Mouse (Mus musculus) right cerebral cortex, adult 2 months (tissue): ENCODE measurements at regions not wholly inside any gene's neighbourhood (a gene's known extent, or its start where the extent isn't known, plus 50 kb on each side); places are given as distances from the start of the nearest gene placed in this dataset.

ENCODE experiments used
- DNase-seq, 2 experiments: peaks; one replicate each; pipeline ENCODE4 v3.0.0; 2021 to 2022; ENCODE audit warnings: low spot score in 2 of 2

DNA sequence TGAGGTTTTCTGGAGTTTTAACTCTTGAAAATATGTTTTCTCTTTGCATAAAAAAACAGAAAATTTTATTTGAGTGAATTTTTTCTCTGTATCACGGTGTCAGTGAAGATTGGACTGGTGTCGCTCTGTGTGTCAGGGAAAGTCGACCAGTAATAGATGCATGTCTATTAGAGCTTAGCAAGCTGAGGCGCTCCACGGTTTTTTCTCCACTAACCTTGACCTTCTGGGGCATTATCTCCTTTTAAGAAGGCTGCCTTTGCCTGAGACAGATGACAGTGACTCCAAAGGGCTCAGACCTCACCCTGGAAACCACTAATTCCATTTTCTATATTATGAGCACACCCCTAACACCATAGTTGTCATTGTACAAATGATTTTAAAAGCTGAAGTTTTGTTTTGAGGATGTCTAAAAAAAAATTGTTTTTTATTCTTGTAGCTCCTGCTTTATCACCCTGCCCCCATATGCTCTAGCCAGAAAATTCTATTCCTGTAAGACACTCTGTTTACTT lies 561.8 kb downstream of the Gm43517 start:
- no peak for DNase-seq

DNA sequence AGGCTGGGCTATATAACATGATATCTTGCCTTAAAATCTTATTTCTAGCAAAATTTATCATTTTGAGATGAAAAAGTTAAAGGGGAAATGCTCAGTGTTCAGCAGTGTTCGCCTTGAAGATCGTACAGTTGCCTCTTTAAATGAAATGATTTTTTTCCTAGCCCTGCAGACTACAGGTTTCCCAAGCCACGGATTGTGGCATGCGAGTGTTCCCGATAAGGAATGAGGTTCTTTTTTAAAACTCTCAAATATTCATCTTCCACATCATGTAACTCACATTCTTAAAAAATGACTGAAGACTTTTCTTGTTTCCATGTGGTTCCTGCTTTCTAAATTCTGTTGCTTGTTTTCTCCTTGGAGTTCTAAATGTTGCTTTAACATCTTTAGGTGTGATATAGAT lies 566.0 kb downstream of the Gm43517 start:
- no peak for DNase-seq

DNA sequence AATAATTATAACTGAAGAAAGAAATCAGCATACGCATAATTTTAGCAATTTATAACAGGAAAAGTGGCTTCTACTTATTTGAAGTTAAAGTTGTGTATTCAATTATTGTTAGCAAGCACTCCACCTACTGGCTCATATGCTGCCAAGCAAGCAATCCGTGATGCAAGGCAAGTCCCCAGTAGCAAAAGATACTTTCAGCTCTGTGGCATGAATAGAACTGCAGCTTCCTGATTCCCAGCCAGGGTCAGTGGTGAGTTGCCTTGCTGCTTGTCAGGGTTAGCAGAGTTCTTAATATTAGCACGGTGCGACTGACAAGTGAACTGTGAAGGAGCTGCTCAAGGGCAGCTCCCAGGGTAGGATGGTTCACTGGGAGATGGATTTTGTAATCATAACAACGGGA lies 566.8 kb downstream of the Gm43517 start:
- DNase-seq: peak; percentile 60 to 73

DNA sequence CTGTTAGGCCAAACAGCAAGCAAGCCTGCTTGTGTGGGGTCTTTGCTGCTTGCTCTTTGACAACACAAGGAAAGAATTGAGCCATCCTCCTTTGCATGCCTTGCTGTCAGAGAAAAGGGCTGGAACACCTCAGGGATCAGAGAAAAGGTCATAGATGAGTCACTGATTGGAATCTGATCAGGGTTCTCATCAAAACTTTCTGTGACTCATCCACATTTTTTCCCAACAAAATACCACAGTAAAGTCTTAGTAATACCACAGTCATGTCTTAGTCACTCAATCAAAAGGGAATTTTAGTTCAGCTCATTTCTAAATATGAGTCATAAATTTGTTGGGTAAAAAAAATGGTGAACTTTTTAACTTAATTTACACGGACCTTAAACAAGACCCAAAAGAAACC lies 583.1 kb downstream of the Gm43517 start:
- no peak for DNase-seq

DNA sequence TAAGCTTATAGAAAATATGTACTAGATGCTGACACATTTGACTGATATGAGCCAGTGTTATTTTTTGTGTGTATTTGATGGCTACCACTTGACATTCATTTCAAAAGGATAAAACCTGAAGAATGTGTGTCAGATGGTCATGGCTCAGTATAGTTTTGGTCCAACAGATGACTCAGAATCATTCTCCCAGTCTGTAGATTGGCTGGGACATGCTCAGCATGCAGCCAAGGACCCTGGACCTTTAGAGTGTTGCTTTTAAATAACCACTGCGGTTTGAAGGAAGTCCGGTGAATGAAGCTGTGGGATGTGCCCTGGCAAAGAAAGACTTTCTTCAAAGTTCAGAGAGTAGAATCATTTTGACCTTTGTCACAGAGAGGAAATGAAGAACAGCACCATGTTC lies 584.6 kb downstream of the Gm43517 start:
- DNase-seq: no peak

DNA sequence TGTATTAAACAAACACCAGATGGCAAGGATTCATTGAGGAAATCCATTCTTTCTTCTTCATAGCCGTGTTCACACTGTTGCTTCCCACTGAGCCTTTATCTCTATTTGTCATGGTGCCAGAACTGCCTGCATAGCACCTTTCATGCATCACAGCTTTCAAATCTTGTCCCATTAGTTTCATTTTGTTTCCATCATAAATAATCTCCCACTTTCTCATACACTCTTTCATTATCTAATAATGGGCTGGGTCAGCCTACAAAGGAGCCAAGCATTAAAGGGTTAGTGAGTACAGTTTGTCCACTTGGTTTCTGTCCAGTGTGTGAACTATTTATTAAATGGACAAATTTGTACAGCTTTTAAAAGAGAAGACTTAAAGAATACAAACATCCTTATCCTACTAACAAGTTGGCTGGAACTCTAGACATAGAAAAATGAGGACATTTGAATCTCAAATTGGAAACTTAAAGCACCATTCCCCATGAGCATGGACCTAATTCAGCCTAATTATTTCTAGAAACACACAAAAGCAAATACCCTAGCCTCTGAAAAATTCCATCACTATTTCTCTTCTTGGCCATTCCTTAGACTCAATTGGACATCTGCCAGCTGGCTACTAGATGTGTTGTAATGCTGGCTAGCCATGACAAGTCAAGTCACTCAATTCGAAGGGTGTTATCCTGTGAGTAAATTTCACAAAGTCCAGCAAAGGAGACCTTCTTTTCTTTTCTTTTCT lies 589.8 kb downstream of the Gm43517 start:
- no peak for DNase-seq

DNA sequence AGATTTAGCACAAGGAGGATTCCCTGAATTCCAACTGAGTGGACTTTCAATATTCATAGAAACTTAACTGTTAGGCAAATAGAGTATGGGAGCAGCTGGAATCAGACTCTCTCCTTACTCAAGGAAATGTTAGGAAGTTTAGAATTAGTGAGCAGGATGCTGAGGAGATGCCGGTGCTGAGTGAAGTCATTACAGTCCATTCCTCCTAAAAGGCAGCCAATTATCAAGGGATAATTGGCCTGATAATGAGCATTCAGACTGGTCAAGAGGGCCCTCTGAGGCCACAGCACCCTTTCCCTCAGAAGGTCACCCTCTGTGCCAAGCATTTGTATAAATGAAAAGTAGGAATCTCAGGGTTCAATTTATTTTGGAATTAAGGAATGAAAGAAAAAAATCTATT lies 590.6 kb downstream of the Gm43517 start:
- no peak for DNase-seq

DNA sequence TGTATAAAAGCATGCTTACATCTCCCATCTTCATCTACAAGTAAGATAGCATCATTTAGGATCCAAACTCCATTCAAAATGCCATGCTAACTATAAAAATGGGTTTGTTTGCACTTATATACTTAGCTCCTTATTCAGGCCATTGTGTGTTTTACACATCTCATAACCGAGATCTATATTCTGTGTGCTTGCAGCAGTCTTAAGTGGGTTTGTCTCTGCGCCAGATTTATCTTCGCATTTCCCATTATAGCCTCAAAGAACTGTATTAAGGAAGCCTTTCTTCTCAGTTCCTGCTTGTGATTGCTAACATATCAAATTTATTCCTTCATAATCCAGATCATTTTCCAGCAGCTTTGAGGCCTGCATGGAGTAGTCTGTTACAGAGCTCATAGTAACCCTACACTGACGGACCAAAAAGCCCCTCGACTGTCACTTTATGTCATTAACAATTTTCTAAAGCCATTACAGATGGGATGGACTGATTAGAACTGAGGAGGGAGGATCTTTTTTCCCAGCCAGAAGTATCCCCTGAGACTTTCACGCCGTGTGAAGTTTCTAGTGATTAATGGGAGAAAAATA lies 607.6 kb downstream of the Gm43517 start:
- peak; percentile 6 to 36 for DNase-seq

DNA sequence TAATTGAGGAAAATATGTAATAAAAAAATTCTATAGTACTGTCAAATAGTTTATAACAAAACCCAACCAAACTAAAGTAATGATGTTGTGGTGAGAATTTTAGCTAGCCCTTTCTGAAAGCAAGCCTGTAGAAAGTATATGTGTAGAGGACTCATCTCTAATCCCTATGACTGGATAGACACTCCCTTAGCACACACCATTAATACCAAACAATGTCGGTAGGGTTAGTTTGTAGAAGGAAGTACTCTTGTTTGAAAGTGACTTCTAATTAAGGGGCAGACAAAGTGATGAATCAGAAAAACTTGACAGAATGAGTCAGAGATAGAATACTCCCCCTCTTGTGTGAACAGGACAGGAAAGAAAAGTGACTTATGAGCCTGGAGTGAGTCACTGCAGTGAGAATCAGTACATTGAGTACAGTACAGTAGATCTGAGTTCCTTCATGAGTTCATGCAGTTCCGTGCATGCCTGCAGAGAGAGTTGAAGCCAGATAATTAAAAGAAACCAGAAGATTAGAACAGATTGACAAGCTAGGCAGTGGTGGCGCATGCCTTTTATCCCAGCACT lies 610.0 kb downstream of the Prkd1 start:
- DNase-seq: peak in 1 of 2 experiments; percentile 6

DNA sequence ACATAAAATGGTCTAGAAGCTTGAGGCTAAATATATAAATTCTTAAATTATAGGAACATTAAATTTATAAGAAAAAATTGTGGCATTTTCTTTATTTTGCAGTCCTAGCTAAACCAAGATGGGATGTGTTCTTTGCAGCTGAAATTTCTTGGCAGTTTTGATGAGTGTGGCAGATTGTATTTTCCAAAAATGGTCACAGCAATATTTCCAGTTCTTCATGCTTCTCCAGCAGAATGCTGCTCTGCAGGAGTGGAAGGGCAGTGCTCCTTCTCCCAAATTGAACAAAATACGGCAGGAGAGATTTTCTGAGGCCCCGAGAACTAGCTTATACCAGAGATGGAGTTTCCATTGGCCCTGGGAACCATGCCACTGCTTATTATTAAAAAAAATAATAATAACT lies 587.6 kb downstream of the Prkd1 start:
- no peak for DNase-seq

DNA sequence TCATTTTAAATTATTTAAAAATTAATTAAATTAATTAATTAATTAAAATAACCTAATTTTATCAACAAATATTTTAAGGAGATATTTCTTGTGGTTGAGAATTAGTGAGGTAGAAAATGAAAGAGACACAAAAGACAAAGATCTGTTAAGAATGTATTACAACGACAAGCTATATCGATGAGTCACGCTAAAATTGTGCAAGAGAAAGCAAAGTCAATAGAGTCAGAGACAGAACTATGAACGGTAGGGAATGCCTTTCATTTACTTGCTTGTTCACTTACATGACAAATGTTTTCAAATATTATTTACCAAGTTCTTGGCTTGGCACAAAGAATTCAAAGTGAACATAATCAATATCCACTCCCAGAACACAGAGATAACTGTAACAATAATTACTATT lies 582.5 kb downstream of the Prkd1 start:
- no peak for DNase-seq

DNA sequence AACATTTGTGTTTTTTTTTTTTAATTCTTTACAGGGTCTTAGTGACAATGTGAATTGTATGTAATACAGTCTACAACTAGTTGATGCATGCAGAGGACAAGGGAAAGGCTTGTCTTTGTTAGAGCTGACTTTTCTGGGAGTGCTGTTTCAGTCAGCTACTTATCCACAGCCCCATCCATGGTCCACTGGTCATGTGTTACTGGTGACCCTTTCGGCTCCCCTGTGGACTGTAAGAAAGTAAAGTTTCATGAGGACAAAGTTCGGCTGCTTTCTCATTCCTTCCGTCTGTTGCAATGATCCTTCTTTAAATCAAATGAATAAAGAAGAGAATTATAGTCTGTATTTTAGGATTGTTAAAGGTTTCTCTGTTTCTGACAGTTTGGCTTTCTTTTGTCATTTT lies 577.1 kb downstream of the Prkd1 start:
- DNase-seq: no peak

DNA sequence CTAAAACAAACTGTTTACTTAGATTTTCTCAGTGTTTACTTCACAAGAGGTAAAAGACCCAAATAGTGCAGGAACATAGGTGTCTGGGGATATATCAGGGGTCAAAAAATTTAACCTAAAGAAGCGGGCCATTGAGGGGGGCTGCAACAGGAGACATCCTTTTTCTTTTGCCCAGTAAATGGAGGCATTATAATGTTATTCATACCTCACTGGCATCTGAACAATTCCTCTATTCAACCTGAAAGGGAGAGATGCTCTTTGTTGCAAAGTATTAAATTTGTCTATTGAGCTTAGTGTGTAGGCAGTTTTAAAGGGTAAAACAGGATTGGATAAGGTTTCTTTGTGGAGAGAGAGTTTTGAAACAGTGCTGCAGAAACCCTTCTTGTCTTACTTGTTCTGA lies 576.5 kb downstream of the Prkd1 start:
- DNase-seq: no peak

DNA sequence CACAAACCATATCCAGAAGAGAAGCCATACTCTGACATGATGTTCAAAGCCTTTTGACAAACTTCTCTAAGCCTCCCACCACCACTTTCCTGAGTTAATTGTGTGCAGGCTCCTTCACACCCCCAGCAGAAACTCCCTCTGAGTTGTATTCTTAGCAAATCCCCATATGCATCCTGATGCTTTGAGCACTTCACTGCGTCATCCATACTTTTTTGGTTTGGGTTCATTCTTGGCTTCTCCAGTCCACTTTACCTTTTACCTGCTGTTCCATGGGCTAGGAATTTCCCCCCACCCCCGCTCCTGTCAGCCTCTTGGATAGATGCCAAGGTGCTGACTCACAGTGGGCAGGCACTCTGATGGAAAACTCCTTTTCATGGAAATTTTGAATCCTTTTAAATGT lies 575.2 kb downstream of the Prkd1 start:
- peak; percentile 40 to 55 for DNase-seq

DNA sequence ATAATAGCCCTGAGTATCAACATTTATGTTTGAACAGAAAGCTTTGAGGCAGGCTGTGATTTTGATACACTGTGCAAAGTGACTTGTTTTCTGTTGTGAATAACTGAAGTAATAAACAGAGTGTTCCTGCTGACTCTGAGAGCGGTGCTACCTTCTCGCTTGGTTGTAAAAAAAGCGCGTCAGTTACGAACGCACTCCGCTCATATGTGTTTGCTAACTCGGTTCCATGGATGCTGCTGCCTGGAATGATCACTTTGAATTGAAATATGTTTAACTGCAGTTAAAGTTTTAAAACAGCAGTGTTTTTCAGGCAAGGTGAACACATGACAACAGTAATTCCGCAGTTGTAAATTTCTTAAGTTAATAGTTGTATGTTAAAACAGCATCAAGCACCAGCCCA lies 567.7 kb downstream of the Prkd1 start:
- peak in 1 of 2 experiments; percentile 17 for DNase-seq

DNA sequence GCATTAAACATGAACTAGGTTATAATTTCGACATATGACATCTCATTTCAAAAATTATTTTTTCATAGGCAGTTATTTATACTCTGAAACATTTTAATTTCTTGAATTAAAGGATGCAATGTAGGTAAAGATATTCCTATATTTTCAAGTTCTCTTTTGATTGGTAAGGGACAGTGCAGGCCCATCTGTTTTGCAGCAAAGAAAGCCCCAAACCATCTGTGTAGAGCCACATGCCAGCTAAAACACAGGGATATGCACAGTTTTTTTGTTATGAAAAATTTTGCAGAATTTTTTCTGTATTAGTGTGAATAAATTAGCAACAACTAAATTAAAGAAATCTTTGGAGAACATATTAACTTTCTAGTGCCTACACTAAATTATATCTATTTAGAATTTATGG lies 567.3 kb downstream of the Prkd1 start:
- DNase-seq: peak in 1 of 2 experiments; percentile 30

DNA sequence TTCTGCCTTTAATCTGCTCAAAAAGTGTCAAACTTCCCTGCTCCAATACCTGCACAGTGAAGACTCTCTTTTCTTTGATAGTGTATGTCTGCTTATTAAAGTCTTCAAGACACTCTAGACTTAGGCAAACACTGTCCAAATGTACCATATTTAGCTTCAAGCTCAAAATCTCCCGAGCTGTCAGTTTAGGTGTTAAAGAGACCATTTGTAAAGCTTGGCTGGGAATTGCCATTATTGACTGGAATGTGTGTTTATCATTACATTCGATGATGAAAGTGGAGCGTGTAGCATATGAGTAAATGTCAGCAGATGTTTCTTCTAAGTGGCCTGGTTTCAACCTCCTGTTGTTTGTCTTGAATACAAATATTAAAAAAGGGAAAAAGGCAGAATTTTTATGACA lies 564.4 kb downstream of the Prkd1 start:
- no peak for DNase-seq

DNA sequence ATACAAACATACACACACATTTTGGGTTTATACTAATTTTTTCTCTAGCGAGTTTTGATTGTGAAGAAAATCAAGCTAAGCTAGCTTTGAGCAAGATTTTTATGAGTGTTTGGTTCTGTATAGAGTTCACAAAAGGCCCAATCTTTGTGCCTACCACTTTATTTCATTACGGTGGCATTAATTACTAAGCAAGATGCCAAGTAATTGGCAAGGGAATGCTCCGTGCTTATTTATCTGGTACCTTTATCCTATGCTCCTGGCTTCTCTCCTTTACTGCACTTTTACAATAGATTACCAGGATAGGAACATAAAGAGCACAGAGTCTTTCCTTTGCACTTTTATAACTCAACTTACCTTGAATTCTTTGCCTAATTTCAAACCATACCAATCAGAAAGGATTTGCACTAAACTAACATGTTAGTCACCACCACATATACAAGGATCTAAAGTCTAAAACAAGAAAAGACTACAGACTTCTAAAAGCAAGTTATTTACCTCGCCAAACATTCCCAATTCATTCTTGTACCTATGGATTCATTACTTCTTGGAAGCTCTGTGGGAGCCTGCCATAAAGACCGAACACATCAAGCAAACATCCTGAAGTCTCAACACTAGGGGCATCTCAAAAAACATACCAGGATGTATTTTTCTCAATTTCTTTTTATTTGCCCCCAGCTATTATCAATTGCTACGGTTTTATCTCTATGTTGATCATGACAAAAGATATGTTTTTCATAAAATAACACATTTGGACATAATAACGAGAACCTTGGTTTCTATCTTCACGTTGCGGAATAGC lies 537.5 kb downstream of the Prkd1 start:
- DNase-seq: no peak

DNA sequence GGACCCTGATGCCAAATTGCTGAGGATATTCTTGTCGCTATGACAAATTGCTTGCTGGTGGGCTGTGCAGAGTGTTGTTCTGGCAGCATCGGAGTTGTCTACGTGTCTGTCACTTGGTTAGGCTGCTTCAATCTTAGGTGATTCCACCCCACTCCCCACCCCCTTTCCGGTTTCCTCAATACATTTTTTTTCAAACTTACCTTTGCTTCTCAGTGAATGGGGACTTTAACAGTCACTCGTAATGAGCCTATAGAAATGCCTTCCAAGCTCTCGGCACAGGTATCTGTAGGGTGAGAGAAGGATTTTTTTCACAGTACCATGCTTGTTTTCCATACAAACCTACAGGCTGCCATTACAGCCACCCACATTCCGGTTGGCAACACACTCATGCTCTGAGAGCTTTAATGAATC lies 536.8 kb downstream of the Prkd1 start:
- peak; percentile 56 to 71 for DNase-seq

DNA sequence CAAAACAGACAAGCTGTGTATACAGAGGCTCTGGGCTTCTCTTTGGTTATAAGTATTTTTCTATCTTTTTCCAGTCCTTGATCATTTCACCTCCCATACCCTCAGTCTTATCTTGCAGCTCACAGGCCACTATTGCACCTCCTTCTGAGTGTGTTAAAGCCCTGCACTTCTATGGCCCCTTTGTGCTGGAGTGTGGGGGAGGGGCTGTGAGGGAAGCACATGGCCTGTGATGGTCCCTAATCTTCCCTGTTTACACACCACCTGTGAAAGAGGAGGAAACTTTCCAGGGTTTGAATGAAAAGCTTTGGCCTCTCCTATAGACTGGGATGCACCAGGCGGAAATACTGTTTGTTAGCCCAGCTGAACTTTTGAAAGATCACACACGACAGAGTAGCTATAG lies 533.0 kb downstream of the Prkd1 start:
- DNase-seq: no peak

DNA sequence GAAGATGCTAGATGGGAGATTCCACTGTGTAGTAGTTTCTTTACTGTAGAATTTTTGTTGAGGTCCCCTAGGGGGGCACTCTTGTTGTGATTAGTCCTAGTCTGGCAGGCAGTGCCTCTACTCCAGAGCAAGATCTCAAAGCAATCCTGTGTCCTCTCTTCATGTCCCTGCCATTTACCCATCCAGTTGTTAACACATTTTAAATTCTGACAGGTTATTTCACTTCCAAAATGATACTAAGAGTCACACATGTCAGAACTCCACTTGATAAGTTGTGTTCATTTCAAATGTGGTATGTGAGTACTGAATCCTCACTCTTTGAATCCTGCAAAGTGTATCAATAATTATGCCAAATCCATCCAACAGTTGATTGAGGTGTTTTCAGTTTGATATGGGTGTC lies 530.6 kb downstream of the Prkd1 start:
- no peak for DNase-seq

DNA sequence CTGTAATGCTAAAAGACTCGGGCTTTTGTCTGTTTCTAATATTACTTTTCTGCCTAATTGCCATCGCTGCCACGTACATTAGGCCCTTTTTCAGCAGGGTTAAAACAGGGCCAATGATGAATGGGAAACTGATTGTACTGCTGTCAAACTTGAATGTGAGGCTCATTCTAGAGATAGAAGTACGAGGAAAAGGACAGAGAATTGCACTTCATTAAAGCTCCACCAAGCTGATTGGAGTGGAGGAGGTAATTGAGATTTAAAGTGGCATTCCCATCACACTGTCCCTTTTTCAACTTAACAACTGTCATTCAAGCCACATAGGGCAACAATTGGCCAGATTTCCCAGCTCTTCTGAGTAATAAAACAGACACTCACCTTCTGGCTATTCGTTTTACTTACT lies 526.8 kb downstream of the Prkd1 start:
- DNase-seq: no peak
